Mouse (Mus musculus) erythroblast, embryonic 14.5 days (primary cell): ENCODE results near the gene Maats1. TPM values are rescaled to one million over a fixed set of nuclear protein-coding genes. Genes with fewer than 3 reads are reported as not detected.

ENCODE experiments used
- H3K27me3 ChIP-seq: 2 replicates; pipeline ENCODE4 v1.6.1; 2012; ENCODE audit warnings: inconsistent platforms; ENCODE audit not compliant: control insufficient read depth
- H3K36me3 ChIP-seq: 2 replicates; pipeline ENCODE4 v1.6.1; 2012; ENCODE audit warnings: mild to moderate bottlenecking, inconsistent platforms; ENCODE audit not compliant: control insufficient read depth
- H3K4me1 ChIP-seq: 2 replicates; pipeline ENCODE4 v1.6.1; 2012; ENCODE audit warnings: inconsistent platforms; ENCODE audit not compliant: control insufficient read depth
- H3K4me3 ChIP-seq: replicated peaks from 2 replicates; pipeline ENCODE3; 2012; ENCODE audit warnings: moderate library complexity, mild to moderate bottlenecking, inconsistent platforms
- H3K9me3 ChIP-seq: 2 replicates; pipeline ENCODE4 v1.6.1; 2012; ENCODE audit warnings: low read length, inconsistent platforms, mixed read lengths; ENCODE audit not compliant: control insufficient read depth
- GATA1 ChIP-seq: IDR thresholded peaks from 2 replicates; pipeline ENCODE4 v1.6.1; 2012; ENCODE audit warnings: low read length, inconsistent platforms, mixed read lengths
- TAL1 ChIP-seq: IDR thresholded peaks from 3 replicates; pipeline ENCODE4 v1.6.1; 2012; ENCODE audit warnings: low read length, inconsistent platforms, mixed read lengths
- polyA plus RNA-seq: library from polyadenylated mRNA; stranded (reverse); fragments of >175 nt; gene quantifications from 2 replicates; pipeline ENCODE4 v1.2.3, GENCODE M21; 2012

The Maats1 gene
- polyA plus RNA-seq, 1 experiment, result not detected

DNA sequence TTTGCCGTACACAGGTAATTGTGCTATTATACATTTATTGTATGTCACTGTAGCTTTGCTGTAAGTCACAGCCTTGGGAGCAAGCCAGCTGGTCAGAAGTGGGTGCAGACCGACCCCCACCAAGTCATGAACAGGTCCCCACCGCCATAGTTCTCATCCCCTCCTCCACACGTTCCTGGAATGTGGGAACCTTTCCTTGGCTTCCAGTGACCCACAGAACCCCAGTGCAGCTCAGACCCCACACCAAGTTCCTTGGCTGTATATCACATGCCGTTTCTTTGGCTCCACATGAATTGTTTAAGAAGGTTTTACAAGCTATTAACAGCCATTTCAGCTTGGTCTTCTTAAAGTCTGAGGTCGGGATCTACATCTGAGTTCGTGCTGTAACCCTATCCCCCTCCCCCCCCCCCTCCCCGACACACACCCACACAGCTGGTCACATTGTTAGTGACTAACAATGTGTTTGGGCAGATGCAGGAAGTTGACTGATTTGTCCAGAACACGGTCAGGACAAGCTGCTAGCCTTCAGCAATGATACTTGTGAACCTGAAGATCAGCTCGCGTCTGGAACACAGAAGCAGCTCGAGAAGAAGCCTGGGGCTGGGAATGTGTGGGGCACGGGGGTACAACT, 93.5 kb downstream of the Maats1 start:
- no peaks in the 10 kb centered on the region; the same call in 1 of the 2 replicates for H3K27me3 ChIP-seq

More for the DNA sequence above, 93.5 kb downstream of the Maats1 start:
- Histone ChIP-seq H3K4me3 (no peak overlapping the region), H3K4me1 (no peaks in the 10 kb centered on the region), H3K36me3 (peaks cover 2% of the 10 kb centered on the region; the same call in 1 of the 2 replicates), H3K9me3 (no peaks in the 10 kb centered on the region)
- TF ChIP-seq GATA1 (no peak), TAL1 (no peak)

Other genes starting within 250 kb of the Maats1 start
- gene Nr1i2, start 47.3 kb downstream of the Maats1 start, polyA plus RNA-seq, result not detected in 2 replicates
- gene Cox17, start 4.8 kb upstream of the Maats1 start, polyA plus RNA-seq, result 56.0 and 110 TPM in 2 replicates
- gene Gm21987, start 4.9 kb upstream of the Maats1 start, polyA plus RNA-seq, result 142 and 244 TPM in 2 replicates
- 8.1 TPM in 2 replicates for gene Popdc2, start 20.1 kb upstream of the Maats1 start, polyA plus RNA-seq
- gene Pla1a, start 91.0 kb upstream of the Maats1 start, polyA plus RNA-seq, result not detected in 2 replicates
- gene Adprh, start 110.6 kb upstream of the Maats1 start, polyA plus RNA-seq, result 15.1 and 15.6 TPM in 2 replicates
- gene Cd80, start 113.4 kb upstream of the Maats1 start, polyA plus RNA-seq, result not detected in 2 replicates
- gene Timmdc1, start 180.5 kb upstream of the Maats1 start, polyA plus RNA-seq, result 2.8 and 3.2 TPM in 2 replicates
- gene Poglut1, start 208.1 kb upstream of the Maats1 start, polyA plus RNA-seq, result 0.06 and 0.08 TPM in 2 replicates
- 0.34 TPM in 2 replicates for gene Tmem39a, start 216.6 kb upstream of the Maats1 start, polyA plus RNA-seq